Mouse (Mus musculus) heart, adult 18-20 months (tissue): Measurements from ENCODE around the gene Ripor2. TPM values are rescaled to one million over a fixed set of nuclear protein-coding genes. Genes with fewer than 3 reads are reported as not detected.

Experiments
- DNase-seq, 2 experiments: peaks; one replicate each; pipeline ENCODE4 v3.0.0; 2021 to 2022; ENCODE audit warnings: mixed read lengths in 1 of 2
- total RNA-seq, 2 experiments: library from RNA; stranded (reverse); gene quantifications; 2 replicates each; pipeline ENCODE4 v1.2.3; 2021

Gene Ripor2
- total RNA-seq, 2 experiments from 2014 or later = 7.0 to 11.4 TPM

DNA sequence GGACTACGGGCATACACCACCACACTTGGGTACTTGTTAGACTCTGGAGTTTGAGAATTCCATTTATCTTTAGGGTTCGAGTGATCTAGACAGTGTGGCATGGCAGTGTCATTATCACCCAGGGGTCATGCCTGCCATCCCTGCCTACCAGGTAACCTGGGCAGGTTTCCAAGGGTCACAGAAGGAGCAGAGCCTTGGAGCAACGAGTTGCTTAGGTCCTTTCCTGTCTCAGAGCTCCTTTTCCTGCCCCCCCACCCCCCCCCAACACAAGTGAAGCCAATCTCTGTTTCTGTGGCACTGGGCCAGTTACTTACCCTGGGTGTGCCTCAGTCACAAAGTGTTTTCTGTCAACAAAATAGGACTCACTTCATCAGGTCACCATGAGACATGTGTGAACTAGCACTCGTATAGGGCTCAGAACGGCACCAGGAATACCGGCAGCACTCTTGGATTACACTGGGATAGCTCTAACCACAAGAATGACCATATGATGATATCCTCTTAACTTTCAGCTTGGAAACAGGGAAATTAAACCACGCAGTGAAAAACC, 130.7 kb downstream of the Ripor2 start:
- DNase-seq = peak; percentile 25 to 26

DNA sequence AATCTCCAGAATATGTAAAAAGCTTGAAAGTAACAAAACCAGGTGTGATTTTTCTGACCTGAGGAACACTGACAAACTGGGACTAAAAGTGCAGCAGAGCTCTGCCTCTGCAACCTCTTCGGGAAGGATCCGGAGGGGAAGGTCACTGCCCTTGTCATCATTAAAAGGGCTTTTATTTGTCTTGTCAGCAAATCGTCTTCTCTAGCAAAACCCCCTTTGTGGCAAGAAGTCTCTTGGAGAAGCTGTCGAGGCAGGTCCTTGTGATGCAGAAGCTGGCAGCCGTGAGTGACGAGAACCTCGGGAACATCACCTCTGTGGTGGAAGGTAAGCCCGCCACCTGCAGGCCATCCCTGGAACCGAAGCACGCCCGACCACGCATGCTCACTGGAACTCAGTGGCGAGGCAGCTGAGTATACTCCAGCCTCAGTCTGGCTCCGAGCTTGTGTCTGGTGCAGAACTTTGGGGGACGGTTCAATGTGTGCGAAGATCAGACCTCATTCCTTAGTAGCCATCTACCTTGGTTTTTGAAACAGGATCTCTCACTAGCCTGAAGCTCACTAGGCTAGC, 131.5 kb downstream of the Ripor2 start:
- peak; percentile 86 to 94 for DNase-seq

DNA sequence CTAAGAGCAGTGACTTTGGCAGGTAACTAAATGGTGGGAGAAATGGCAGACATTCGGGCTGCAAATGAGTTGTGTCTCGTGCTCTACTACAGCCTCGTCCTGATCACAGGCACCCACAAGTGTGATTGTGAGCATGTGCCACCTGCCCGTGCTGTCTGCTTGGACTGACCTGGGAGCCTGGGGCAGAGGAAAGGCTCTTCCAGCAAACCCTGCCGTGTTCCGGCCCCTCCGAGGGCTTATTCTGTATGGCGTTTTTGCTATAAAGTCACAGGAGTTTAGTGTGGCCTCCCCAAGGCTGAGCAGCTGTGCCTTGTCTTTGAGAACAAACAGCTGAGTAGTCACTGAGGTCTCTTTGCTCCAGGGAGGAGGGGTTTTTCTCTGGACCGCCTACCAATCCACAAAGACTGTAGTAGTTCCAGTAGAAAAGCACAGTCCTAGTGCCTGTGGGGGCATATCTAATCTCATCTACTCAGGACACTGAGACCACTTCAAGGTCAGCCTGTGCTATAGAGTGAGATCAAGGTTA, 132.4 kb downstream of the Ripor2 start:
- no peak for DNase-seq

DNA sequence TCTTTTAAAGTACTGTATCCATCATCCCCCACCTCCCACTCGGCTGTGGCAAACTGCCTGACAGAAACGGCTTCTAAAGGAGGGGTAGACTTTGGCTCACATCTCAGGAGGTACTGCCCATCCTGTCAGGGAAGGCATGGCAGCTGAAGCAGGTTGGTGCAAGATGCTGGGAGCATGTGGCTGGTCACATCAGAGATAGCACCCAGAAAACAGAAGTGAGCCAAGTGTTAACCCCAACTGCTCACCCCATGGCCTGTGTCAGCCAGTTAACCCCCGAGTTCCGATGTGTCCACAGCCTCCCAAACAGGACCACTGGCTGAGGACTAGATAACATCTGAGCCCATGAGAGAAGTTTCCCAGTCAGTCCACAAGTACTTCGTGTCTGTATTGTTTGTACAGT, 133.6 kb downstream of the Ripor2 start:
- DNase-seq = no peak

GRCm38 (mm10) chr13:24716441-24716840, 134.5 kb downstream of the Ripor2 start:
- no peak for DNase-seq

DNA sequence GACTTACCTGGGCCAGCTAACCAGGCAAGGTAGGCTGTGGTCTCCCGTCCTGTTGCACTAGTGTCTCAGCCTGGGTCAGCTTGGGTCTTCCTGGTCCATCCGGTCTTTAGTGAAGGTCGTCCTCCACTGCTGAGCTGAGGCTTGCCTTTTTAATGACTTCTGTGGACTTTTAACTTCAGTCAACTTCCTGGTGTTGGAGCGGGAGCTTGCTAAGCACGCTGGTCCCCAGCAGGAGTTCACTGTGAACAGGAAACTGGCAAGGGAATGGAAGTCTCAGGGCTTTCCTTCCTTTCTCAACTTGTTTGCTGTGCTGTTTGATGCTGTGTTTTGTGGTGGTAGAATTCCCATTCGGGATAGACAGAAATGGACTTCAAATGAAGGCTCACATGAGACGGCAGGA, 135.7 kb downstream of the Ripor2 start:
- no peak for DNase-seq

DNA sequence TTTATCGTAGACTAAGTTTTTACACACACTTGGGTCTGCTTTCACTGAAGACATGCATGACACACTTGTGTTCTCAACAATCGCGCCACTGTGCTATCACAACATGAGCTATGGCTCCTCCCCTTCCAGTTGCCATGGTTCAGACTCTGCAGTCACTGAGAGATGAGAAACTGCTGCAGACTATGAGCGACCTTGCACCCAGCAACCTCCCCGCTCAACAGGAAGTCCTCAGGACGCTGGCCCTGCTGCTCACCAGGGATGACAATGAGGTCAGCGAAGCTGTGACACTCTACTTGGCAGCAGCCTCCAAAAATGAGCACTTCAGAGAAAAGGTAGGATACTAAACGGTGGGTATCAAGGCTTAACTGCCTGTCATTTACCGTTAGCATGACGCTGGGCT, 139.5 kb downstream of the Ripor2 start:
- no peak for DNase-seq

- DNase-seq = no peak
Observed at GRCm38 (mm10) chr13:24723699-24724394, 141.9 kb downstream of the Ripor2 start.

DNA sequence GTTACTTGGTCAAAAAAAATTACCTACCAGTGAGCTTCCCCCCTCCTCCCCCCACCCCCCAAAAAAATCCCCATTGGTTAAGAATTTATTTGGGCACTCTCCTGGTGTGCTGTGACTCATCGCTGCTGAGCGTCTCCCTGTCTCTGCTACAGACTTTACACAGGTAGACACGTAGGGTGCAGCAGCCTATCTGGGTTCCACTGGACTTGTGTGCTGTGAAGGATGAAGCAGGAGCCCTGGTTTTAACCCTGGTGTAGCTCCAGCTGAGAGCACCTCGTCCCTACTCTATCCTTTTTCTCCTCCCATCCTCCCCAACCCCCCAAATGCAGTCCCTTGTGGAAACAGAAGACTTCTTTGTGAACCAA, 142.4 kb downstream of the Ripor2 start:
- no peak for DNase-seq

GRCm38 (mm10) chr13:24729128-24729527, 147.1 kb downstream of the Ripor2 start:
- no peak for DNase-seq

DNA sequence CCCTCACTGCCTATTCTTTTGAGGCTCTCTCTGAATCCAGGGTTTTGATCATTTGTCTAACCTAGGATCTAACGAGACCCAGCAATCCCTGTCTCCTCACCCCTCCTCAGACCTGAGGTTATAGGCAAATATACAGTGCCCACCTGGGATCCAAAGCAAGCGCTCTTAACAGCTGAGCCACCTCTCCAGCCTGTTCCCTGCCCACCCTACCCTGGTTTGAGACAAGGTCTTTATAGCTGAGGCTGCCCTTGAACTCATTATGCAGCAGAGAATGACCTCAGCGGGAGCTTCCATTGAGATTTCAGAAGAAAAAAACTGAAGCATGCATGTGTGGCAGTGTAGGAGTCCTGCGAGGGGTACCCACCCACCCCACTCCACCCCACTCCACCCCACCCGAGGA, 152.5 kb downstream of the Ripor2 start:
- no peak for DNase-seq

DNA sequence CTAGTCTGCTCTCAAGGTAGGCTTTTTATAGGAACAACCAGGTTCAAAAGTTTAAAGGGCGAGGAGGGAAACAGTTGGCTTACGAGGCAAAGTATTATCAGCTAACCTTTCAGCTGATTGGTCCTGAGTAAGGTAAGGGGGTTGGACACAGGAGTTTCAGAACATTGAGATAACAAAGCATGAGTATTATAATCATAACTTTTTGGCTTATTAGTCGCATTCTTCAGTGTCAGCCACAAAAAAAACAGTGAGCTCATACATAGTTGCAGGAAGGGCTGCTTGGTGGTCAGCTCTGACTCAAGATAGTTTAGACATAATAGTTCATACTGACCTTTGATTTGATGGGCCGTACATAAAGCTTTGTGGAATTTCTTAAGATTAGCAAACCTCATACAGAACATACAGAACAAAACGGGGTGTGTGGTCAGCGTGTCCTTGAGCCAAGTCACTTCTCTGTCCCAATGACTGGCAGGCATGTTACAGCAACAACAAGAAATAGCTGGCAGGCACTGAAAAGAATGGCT, 153.7 kb downstream of the Ripor2 start:
- DNase-seq = peak; percentile 17 to 19

DNA sequence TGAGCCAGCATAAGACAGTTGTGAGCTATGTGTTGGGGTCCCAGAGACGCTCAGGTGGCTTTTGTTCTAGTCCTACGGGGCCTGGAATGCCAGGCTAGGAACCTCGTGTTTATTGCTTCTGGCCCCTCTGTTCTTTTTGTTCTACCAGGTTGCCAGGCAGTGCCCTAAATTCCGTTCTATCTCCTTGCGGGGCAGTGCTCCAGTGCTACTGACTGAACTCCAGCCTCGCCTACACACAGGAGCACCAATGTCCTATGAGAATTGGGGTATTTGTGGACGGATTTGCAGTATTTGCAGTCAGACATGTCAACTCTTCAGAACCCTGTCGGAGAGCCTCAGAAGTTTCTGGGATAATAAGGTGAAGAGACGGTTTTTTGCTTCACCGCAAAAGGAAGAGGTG, 159.0 kb downstream of the Ripor2 start, which contains the start of gene Armh2:
TSS of gene Armh2 (plus strand) at position 205 of the 400 bp plus-strand sequence.
- no peak for DNase-seq

- DNase-seq = peak in 1 of 2 experiments; percentile 55
Observed at GRCm38 (mm10) chr13:24747823-24748222, 165.8 kb downstream of the Ripor2 start.

DNA sequence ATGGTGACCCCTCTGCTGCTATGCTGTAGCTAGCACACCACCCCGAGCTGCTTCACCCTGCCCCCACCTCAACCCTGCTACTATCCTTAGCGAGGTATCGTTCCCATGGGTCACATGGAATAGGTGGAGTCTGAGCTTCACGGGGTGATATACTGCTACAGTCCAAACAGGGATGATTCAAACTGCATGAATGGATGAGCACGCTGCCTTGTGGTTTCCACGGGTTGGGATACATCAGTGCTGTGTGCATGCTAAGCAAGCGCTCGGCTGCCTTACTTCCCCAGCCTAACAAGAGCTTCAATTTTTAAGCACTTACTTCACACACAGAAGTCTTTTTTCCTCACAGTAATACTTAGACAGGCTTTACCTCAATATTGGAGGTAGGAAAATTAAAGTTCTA, 168.8 kb downstream of the Ripor2 start:
- no peak for DNase-seq

DNA sequence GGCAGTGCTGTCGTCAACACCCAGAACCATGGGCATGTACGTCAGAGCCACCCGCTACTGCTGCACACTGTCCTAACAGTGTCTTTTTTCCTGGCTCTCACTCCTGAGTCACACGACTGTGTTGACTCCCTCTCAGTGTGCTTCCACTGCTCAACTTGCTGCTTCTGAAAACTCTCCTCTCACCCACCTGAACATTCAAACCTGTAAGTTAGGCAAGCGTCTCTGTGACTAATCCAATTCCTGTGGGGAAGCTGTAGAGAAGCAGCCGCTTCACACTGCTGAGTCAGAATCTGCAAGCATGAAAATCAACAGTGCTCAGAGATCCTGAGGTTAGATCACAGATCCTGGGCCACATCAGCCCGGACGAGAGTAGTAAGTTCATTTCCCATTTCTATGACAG, 169.4 kb downstream of the Ripor2 start:
- DNase-seq = no peak

DNA sequence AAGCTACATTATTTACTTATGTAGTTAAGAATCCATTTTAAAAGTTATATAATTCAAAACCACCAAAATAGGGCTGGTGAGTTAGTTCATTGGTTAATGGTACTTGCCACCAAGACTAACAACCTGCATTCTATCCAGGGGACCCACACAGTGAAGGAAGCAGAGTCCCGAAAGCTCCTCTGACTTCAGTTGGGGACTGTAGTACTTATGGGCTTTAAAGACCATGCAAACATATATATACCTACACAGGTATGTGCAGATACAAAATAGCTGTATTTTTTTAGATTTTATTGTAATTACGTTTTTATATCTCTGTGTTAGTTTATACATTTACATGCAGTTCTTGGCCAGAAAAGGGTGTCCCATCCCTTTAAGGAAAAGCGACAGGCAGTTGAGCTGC, 174.8 kb downstream of the Ripor2 start:
- no peak for DNase-seq

GRCm38 (mm10) chr13:24757820-24758564, 176.0 kb downstream of the Ripor2 start:
- DNase-seq = no peak

DNA sequence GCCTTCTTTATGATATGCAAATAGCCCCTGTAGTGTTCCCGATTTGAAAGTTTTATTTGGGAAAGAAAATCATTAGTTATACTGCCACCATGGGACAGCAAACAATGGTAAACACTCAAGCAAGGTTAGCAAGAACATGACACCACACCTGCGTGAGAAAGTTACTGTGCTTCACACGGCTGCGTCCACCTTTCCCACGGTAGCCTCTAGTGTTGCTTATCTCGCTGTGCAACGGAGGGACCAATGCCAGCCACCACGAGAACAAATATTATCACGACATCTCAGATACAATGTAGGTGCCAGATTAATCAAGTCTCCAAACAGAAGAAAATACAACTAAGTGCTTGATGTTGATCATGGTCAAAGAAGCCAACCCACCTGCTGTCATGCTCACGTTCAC, 177.5 kb downstream of the Ripor2 start:
- DNase-seq = no peak

DNA sequence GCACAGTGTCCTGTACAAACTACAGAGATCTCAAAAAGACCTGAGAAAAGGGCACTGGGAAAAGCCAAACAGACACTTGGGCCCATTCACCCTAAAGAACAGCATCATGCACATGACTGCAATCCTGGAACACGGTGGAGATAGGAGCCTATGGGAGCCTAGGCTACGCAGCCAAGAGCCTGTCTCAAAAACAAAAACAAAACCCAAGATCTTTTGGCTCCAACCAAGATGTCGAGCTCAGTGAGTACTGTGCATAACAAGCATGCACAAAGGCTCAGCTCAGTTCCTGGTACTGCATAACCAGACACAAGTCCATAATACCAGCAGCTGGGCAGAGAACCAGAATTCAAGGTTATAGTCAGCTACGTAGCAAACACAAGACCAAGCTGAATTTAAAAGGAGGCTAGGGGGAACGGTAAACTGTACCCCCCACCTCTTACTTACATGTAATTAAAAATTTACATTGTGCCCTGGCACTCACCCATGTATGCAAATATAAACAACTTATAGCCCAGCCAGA, 178.4 kb downstream of the Ripor2 start:
- peak; percentile 47 to 54 for DNase-seq

- no peak for DNase-seq
Observed at GRCm38 (mm10) chr13:24761083-24761402, 179.1 kb downstream of the Ripor2 start.

GRCm38 (mm10) chr13:24761403-24762227, 179.6 kb downstream of the Ripor2 start, which contains the start of gene Gmnn:
TSS of gene Gmnn (minus strand) at chr13:24761923.
- peak; percentile 91 to 94 for DNase-seq
